Mouse (Mus musculus) cerebellum, adult (tissue): ENCODE results near the gene Nme9.

Source experiments
- ATAC-seq: cut with Nextera tagmentation; 2 replicates; pipeline ENCODE4 v1.9.2; 2017; ENCODE audit warnings: mild to moderate bottlenecking, moderate library complexity, mixed read lengths; ENCODE audit not compliant: insufficient number of reproducible peaks, low FRiP score, low TSS enrichment

Nme9 gene

GRCm38 (mm10) chr9:99479181-99479711 is 28.0 kb downstream of the Nme9 start:
- no peak for ATAC-seq

GRCm38 (mm10) chr9:99480764-99481163 is 29.5 kb downstream of the Nme9 start:
- peak; percentile 87 for ATAC-seq

GRCm38 (mm10) chr9:99483191-99483590 is 31.9 kb downstream of the Nme9 start:
- ATAC-seq: no peak

GRCm38 (mm10) chr9:99484632-99485031 is 33.4 kb downstream of the Nme9 start:
- ATAC-seq: no peak

- ATAC-seq: no peak
Observed at GRCm38 (mm10) chr9:99485144-99485543, 33.9 kb downstream of the Nme9 start.

- no peak for ATAC-seq
Observed at GRCm38 (mm10) chr9:99487126-99487695, 35.9 kb downstream of the Nme9 start.

GRCm38 (mm10) chr9:99487841-99488240 is 36.6 kb downstream of the Nme9 start:
- no peak for ATAC-seq

GRCm38 (mm10) chr9:99491050-99491449 is 39.8 kb downstream of the Nme9 start:
- ATAC-seq: no peak

GRCm38 (mm10) chr9:99492634-99493200 is 41.4 kb downstream of the Nme9 start:
- no peak for ATAC-seq

GRCm38 (mm10) chr9:99499336-99499735 is 48.1 kb downstream of the Nme9 start:
- no peak for ATAC-seq

GRCm38 (mm10) chr9:99505875-99506274 is 54.6 kb downstream of the Nme9 start:
- no peak for ATAC-seq
